Mouse (Mus musculus) midbrain, embryonic 16.5 days (tissue): ENCODE results near the gene Inka2. TPM values are rescaled to one million over a fixed set of nuclear protein-coding genes. Genes with fewer than 3 reads are reported as not detected.
A peak's percentile ranks its signal among the peaks of the same experiment; 100 is the strongest.

Experiments
- ATAC-seq: fragments of 200-750 bp; cut with Nextera tagmentation; 2 replicates; pipeline ENCODE4 v1.8.0; 2017; ENCODE audit warnings: moderate TSS enrichment
- H3K27ac ChIP-seq: fragments of 300-500 bp; sonication (generic); 2 replicates; pipeline ENCODE4 v1.5.1; 2014; ENCODE audit warnings: mild to moderate bottlenecking, low read length, mixed read lengths
- H3K27me3 ChIP-seq: fragments of 300-500 bp; sonication (generic); 2 replicates; pipeline ENCODE4 v1.6.1; 2014; ENCODE audit warnings: low read depth, low read length, mixed read lengths; ENCODE audit not compliant: control insufficient read depth, insufficient read depth
- H3K36me3 ChIP-seq: fragments of 300-500 bp; sonication (generic); 2 replicates; pipeline ENCODE4 v1.6.1; 2014; ENCODE audit warnings: mild to moderate bottlenecking, low read length, moderate library complexity, mixed read lengths; ENCODE audit not compliant: control insufficient read depth, insufficient read depth
- H3K4me1 ChIP-seq: fragments of 300-500 bp; sonication (generic); 2 replicates; pipeline ENCODE4 v1.6.1; 2014; ENCODE audit warnings: mild to moderate bottlenecking, low read length, mixed read lengths; ENCODE audit not compliant: control insufficient read depth, insufficient read depth
- H3K4me2 ChIP-seq: fragments of 300-500 bp; sonication (generic); 2 replicates; pipeline ENCODE4 v1.6.1; 2014; ENCODE audit warnings: mild to moderate bottlenecking, low read length, mixed read lengths
- H3K4me3 ChIP-seq: fragments of 300-500 bp; sonication (generic); 2 replicates; pipeline ENCODE4 v1.5.1; 2014; ENCODE audit warnings: low read depth, mild to moderate bottlenecking, low read length, moderate library complexity, mixed read lengths
- H3K9ac ChIP-seq: fragments of 300-500 bp; sonication (generic); 2 replicates; pipeline ENCODE4 v1.6.1; 2014; ENCODE audit warnings: low read depth, low read length, mixed read lengths
- H3K9me3 ChIP-seq: fragments of 300-500 bp; sonication (generic); replicated peaks from 2 replicates; pipeline ENCODE4 v1.6.1; 2014; ENCODE audit warnings: mild to moderate bottlenecking, low read length, mixed read lengths; ENCODE audit not compliant: control insufficient read depth, poor library complexity, severe bottlenecking
- WGBS: fragments of 180-500 bp; shearing (Covaris S2); extraction: QIAGEN DNeasy Blood & Tissue Kit; methylation state at CpG from one replicate; pipeline ENCODE4 v1.1.7; 2014; 5-methylcytosine and 5-hydroxymethylcytosine counted together
- polyA plus RNA-seq: library from polyadenylated mRNA; unstranded; fragments of >200 nt; fragmentation: Nextera tagmentation; extraction: Ambion mirVana; gene quantifications from 2 replicates; pipeline ENCODE4 v1.2.1, GENCODE M21; 2015

Gene Inka2
- polyA plus RNA-seq, 1 experiment from 2014 or later = 7.0 TPM

GRCm38 (mm10) chr3:105705061-105705549, 706 bp downstream of the Inka2 start:
- H3K27me3 ChIP-seq = peaks cover 16% of the 10 kb centered on the region
- H3K4me3 ChIP-seq = peak overlapping the region; percentile 51
- H3K9ac ChIP-seq = peak overlapping the region; percentile 67
- ATAC-seq = peak; percentile 77
- under 1% methylated on average over 28 of the region's 28 CpGs for WGBS
- H3K36me3 ChIP-seq = no peaks in the 10 kb centered on the region
- peak overlapping the region; percentile 99 for H3K4me2 ChIP-seq
- H3K4me1 ChIP-seq = peaks cover 13% of the 10 kb centered on the region
- peak overlapping the region; percentile 45; the same call in 1 of the 2 replicates for H3K27ac ChIP-seq
- no peaks in the 10 kb centered on the region for H3K9me3 ChIP-seq

- Histone ChIP-seq H3K9ac (peak overlapping the region; percentile 67), H3K4me2 (peak overlapping the region; percentile 99), H3K9me3 (no peaks in the 10 kb centered on the region), H3K4me3 (peak overlapping the region; percentile 51), H3K4me1 (peaks cover 13% of the 10 kb centered on the region), H3K36me3 (no peaks in the 10 kb centered on the region), H3K27me3 (peaks cover 16% of the 10 kb centered on the region), H3K27ac (no peak overlapping the region; the same call in 1 of the 2 replicates)
- no peak for ATAC-seq
- 12% methylated on average over 3 of the region's 3 CpGs for WGBS
These were observed 1.2 kb downstream of the Inka2 start for GRCm38 (mm10) chr3:105705561-105705960.

- 40% methylated on average over 4 of the region's 4 CpGs for WGBS
- peaks cover 13% of the 10 kb centered on the region for H3K4me1 ChIP-seq
- H3K27ac ChIP-seq = no peak overlapping the region
- no peak overlapping the region; the same call in 1 of the 2 replicates for H3K9ac ChIP-seq
- peaks cover 16% of the 10 kb centered on the region for H3K27me3 ChIP-seq
- H3K9me3 ChIP-seq = no peaks in the 10 kb centered on the region
- peak overlapping the region; percentile 99 for H3K4me2 ChIP-seq
- no peak for ATAC-seq
- peak overlapping the region; percentile 51 for H3K4me3 ChIP-seq
- H3K36me3 ChIP-seq = no peaks in the 10 kb centered on the region
These were observed 2.1 kb downstream of the Inka2 start for GRCm38 (mm10) chr3:105706366-105707020.

GRCm38 (mm10) chr3:105707590-105707989, 3.2 kb downstream of the Inka2 start:
- Histone ChIP-seq H3K4me3 (no peak overlapping the region), H3K4me2 (no peak overlapping the region), H3K9me3 (no peaks in the 10 kb centered on the region), H3K27ac (no peak overlapping the region), H3K36me3 (no peaks in the 10 kb centered on the region), H3K4me1 (peaks cover 13% of the 10 kb centered on the region), H3K27me3 (peaks cover 11% of the 10 kb centered on the region), H3K9ac (no peak overlapping the region)
- ATAC-seq = no peak
- WGBS = 17% methylated on average over 7 of the region's 7 CpGs

- Histone ChIP-seq H3K4me1 (peaks cover 5% of the 10 kb centered on the region; the same call in 1 of the 2 replicates), H3K4me3 (no peak overlapping the region), H3K9me3 (no peaks in the 10 kb centered on the region), H3K36me3 (no peaks in the 10 kb centered on the region), H3K27ac (no peak overlapping the region), H3K9ac (no peak overlapping the region), H3K4me2 (no peak overlapping the region), H3K27me3 (peaks cover 7% of the 10 kb centered on the region)
- ATAC-seq = peak; percentile 52
- 57% methylated on average over 6 of the region's 6 CpGs for WGBS
These were observed 5.8 kb downstream of the Inka2 start for GRCm38 (mm10) chr3:105710246-105710645.

GRCm38 (mm10) chr3:105711741-105712140, 7.3 kb downstream of the Inka2 start:
- Histone ChIP-seq H3K9ac (no peak overlapping the region), H3K9me3 (no peaks in the 10 kb centered on the region), H3K27me3 (no peaks in the 10 kb centered on the region), H3K27ac (no peak overlapping the region), H3K4me3 (no peak overlapping the region), H3K36me3 (no peaks in the 10 kb centered on the region), H3K4me1 (peaks cover 4% of the 10 kb centered on the region; the same call in 1 of the 2 replicates), H3K4me2 (no peak overlapping the region)
- 68% methylated on average over 7 of the region's 7 CpGs for WGBS
- no peak for ATAC-seq

- H3K4me1 ChIP-seq = peaks cover 4% of the 10 kb centered on the region; the same call in 1 of the 2 replicates
- H3K4me2 ChIP-seq = no peak overlapping the region
- ATAC-seq = no peak
- no peak overlapping the region for H3K27ac ChIP-seq
- no peaks in the 10 kb centered on the region for H3K36me3 ChIP-seq
- H3K27me3 ChIP-seq = no peaks in the 10 kb centered on the region
- no peak overlapping the region for H3K9ac ChIP-seq
- no peak overlapping the region for H3K4me3 ChIP-seq
- H3K9me3 ChIP-seq = no peaks in the 10 kb centered on the region
These were observed 8.4 kb downstream of the Inka2 start for GRCm38 (mm10) chr3:105712827-105713226.

- Histone ChIP-seq H3K36me3 (no peaks in the 10 kb centered on the region), H3K27ac (no peak overlapping the region; the same call in 1 of the 2 replicates), H3K27me3 (no peaks in the 10 kb centered on the region), H3K4me2 (no peak overlapping the region), H3K4me1 (peaks cover 4% of the 10 kb centered on the region; the same call in 1 of the 2 replicates), H3K9ac (no peak overlapping the region), H3K4me3 (no peak overlapping the region), H3K9me3 (no peaks in the 10 kb centered on the region)
- WGBS = 15% methylated on average over 8 of the region's 8 CpGs
- peak; percentile 52; the same call in 1 of the 2 replicates for ATAC-seq
These were observed 9.9 kb downstream of the Inka2 start for GRCm38 (mm10) chr3:105714091-105714819.

GRCm38 (mm10) chr3:105714820-105715167, 10.4 kb downstream of the Inka2 start:
- no peak overlapping the region for H3K27ac ChIP-seq
- H3K27me3 ChIP-seq = no peaks in the 10 kb centered on the region
- no peaks in the 10 kb centered on the region for H3K36me3 ChIP-seq
- no peak for ATAC-seq
- H3K9ac ChIP-seq = no peak overlapping the region
- H3K9me3 ChIP-seq = no peaks in the 10 kb centered on the region
- H3K4me2 ChIP-seq = no peak overlapping the region
- H3K4me1 ChIP-seq = peaks cover 4% of the 10 kb centered on the region; the same call in 1 of the 2 replicates
- H3K4me3 ChIP-seq = no peak overlapping the region
